Mouse (Mus musculus) kidney, adult 2 months (tissue): ENCODE data around the gene Mapre3.

ENCODE experiments used
- CTCF ChIP-seq: fragments of 200-500 bp; conservative IDR thresholded peaks from 2 replicates; pipeline ENCODE4 v1.5.1; 2011; ENCODE audit warnings: low read depth, mild to moderate bottlenecking, control low read depth, low read length, moderate library complexity, mixed read lengths; ENCODE audit not compliant: insufficient read depth, insufficient read length
- POLR2A ChIP-seq: fragments of 200-500 bp; IDR thresholded peaks from one replicate; pipeline ENCODE4 v1.6.1; 2011; ENCODE audit warnings: low read depth, low read length, control low read depth

DNA sequence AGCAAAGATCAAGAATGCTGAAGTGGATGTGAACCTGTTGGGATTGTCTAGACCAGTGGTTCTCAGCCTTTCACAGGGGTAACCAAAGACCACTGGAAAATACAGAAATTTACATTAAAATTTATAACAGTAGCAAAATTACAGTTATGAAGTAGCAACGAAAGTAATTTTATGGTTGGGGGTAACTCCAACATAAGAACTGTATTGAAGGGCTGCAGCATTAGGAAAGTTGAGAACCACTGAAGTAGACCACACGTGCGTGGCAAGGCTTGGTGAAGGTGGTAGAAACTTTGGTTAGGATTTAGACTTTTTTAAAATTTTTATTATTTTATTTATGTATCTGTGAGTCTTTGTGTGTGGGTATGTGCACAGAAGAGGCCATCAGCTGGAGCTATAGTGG, 53.3 kb downstream of the Mapre3 start, which contains the start of gene Tmem214:
- TF ChIP-seq CTCF (no peak), POLR2A (no peak)
